ENCODE assay signal across 8 mouse cellular contexts in genomic region chr12:73617652-73618051, GRCm38 (mm10). TPM values are rescaled to one million over a fixed set of nuclear protein-coding genes. Genes with fewer than 3 reads are reported as not detected.
A peak's percentile ranks its signal among the peaks of the same experiment; 100 is the strongest.
DNase-seq lines count a peak whose midpoint lies in the region; ATAC-seq lines count a peak whose summit lies in the region.
"Had no signal": no experiment of that assay in that cellular context is flagged by ENCODE, and none has a peak within 500 bp of the region (broad histone marks: within the 10 kb centered on the region; RNA-seq: fewer than 3 reads in every experiment).

No protein-coding gene starts in this region.

- no peak overlapping the region for H3K4me3 ChIP-seq in heart, embryonic 12.5 days
- H3K4me3 ChIP-seq in stomach, embryonic 15.5 days (replicated peaks) = no peak overlapping the region

- peak; percentile 52 to 55 for DNase-seq in adrenal gland, postnatal 36 days
- peak; percentile 66 to 83 for DNase-seq in kidney, postnatal 25 days
- no peak for DNase-seq in left cerebral cortex, adult 8-10 months (ENCODE audit: low spot score in 2 of 2)
- DNase-seq in cerebellum, adult 18-20 months = no peak
- DNase-seq in spleen, postnatal 14 days (ENCODE audit: low spot score in 2 of 2) = no peak

- ATAC-seq in heart, embryonic 12.5 days (ENCODE audit: insufficient number of reproducible peaks, low FRiP score) = peak; percentile 63; the same call in 1 of the 2 replicates
- ATAC-seq in stomach, embryonic 15.5 days (ENCODE audit: insufficient read depth, low FRiP score, low read depth) = peak; percentile 85

- peaks cover 10% of the 10 kb centered on the region for H3K4me1 ChIP-seq in heart, embryonic 12.5 days (replicated peaks)
- H3K4me1 ChIP-seq in stomach, embryonic 15.5 days = no peaks in the 10 kb centered on the region

- no peaks in the 10 kb centered on the region for H3K9me3 ChIP-seq in heart, embryonic 12.5 days (replicated peaks)
- no peaks in the 10 kb centered on the region for H3K9me3 ChIP-seq in stomach, embryonic 15.5 days

- H3K27ac ChIP-seq in heart, embryonic 12.5 days (ENCODE audit: poor library complexity, severe bottlenecking) = no peak overlapping the region
- peak overlapping the region; percentile 54; the same call in 1 of the 2 replicates for H3K27ac ChIP-seq in stomach, embryonic 15.5 days
- H3K27ac ChIP-seq: liver, embryonic 14.5 days had no signal

- 29% methylated on average over 10 of the region's 10 CpGs for WGBS in heart, embryonic 12.5 days
- WGBS in stomach, embryonic 15.5 days = 45% methylated on average over 10 of the region's 10 CpGs

- no peaks in the 10 kb centered on the region for H3K27me3 ChIP-seq in heart, embryonic 12.5 days (replicated peaks)
- H3K27me3 ChIP-seq in stomach, embryonic 15.5 days (replicated peaks) = no peaks in the 10 kb centered on the region

- H3K9ac ChIP-seq in heart, embryonic 12.5 days = no peak overlapping the region
- no peak overlapping the region for H3K9ac ChIP-seq in stomach, embryonic 15.5 days
- H3K9ac ChIP-seq: liver, embryonic 14.5 days had no signal

- no peaks in the 10 kb centered on the region for H3K36me3 ChIP-seq in heart, embryonic 12.5 days
- H3K36me3 ChIP-seq in stomach, embryonic 15.5 days = no peaks in the 10 kb centered on the region

- H3K4me2 ChIP-seq in heart, embryonic 12.5 days = peak overlapping the region; percentile 39
- H3K4me2 ChIP-seq in stomach, embryonic 15.5 days = peak overlapping the region; percentile 41; the same call in 1 of the 2 replicates

RNA-seq across cellular contexts. Expression of gene Prkch, which starts 33.1 kb away (rescaled TPM):
- total RNA-seq in adrenal gland, postnatal 36 days (2021) = 10 to 100 TPM; 11.2 to 16.3 TPM
- 19.5 and 20.0 TPM in 2 replicates for polyA plus RNA-seq in heart, embryonic 12.5 days (2016; fragmentation: Nextera tagmentation; extraction: Ambion mirVana)
- 11.2 and 11.9 TPM in 2 replicates for polyA plus RNA-seq in stomach, embryonic 15.5 days (2015; fragmentation: Nextera tagmentation; extraction: Ambion mirVana)
- total RNA-seq in left cerebral cortex, adult 8-10 months (2022) = 10 to 100 TPM; 11.2 to 13.2 (median 12.5) TPM

Comparison
In these comparisons a context has a peak if more than half of its experiments do, and no peak if none do; other contexts are left out.
1. DNase-seq: peak in adrenal gland, postnatal 36 days (2 of 2) and kidney, postnatal 25 days (2 of 2); none in left cerebral cortex, adult 8-10 months (0 of 2), cerebellum, adult 18-20 months (0 of 2) and spleen, postnatal 14 days (0 of 2).